Mouse (Mus musculus): ENCODE measurements around the gene Ccdc51. TPM values are rescaled to one million over a fixed set of nuclear protein-coding genes. Genes with fewer than 3 reads are reported as not detected.

Ccdc51 gene
- polyA plus RNA-seq, 1 experiment from 2014 or later = 11.2 TPM

DNA sequence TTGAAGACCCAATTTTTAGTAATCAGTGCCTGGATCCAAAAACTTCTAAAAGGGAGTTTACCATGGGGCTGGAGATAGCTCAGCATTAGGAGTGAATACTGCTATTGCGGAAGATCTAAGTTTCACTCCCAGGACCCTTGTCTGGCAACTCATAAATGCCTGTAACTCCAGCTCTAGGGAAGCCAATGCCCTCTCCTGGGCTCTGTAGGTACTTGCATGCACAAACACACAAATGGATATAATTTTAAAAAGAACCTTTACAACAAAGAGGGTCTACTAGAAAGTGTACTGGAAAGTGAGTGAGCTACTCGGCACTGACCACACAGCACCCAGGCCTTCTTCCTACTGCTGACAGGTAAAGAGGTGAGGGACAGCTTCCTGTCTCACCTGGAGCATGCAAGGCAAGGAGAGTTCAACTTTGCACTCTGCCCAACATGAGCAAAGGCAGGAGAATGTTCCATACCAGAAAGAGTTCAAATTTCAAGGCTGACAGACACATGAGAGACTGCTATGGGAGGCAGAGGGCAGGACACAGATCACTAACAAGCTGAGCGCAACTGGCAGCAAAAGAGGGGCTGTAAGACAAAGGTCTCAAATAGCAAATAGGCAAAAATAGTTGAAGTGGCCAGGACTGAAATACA, 14.1 kb upstream of the Ccdc51 start:
- Histone ChIP-seq H3K9me3 (ENCODE audit: control insufficient read depth, low read length) (no peaks in the 10 kb centered on the region), H3K9ac (ENCODE audit: low read length) (no peak overlapping the region), H3K4me2 (ENCODE audit: low read depth, low read length) (no peak overlapping the region), H3K4me3 (ENCODE audit: low read length) (no peak overlapping the region), H3K4me1 (replicated peaks; ENCODE audit: control insufficient read depth, insufficient read depth, low read length) (peaks cover 7% of the 10 kb centered on the region), H3K36me3 (ENCODE audit: control insufficient read depth, insufficient read depth, low read length) (peaks cover 63% of the 10 kb centered on the region), H3K27ac (ENCODE audit: low read length) (no peak overlapping the region), H3K27me3 (ENCODE audit: control insufficient read depth, insufficient read depth, low read depth, low read length) (no peaks in the 10 kb centered on the region)
- ATAC-seq (ENCODE audit: low read depth) = no peak
- 88% methylated on average over 3 of the region's 3 CpGs for WGBS

DNA sequence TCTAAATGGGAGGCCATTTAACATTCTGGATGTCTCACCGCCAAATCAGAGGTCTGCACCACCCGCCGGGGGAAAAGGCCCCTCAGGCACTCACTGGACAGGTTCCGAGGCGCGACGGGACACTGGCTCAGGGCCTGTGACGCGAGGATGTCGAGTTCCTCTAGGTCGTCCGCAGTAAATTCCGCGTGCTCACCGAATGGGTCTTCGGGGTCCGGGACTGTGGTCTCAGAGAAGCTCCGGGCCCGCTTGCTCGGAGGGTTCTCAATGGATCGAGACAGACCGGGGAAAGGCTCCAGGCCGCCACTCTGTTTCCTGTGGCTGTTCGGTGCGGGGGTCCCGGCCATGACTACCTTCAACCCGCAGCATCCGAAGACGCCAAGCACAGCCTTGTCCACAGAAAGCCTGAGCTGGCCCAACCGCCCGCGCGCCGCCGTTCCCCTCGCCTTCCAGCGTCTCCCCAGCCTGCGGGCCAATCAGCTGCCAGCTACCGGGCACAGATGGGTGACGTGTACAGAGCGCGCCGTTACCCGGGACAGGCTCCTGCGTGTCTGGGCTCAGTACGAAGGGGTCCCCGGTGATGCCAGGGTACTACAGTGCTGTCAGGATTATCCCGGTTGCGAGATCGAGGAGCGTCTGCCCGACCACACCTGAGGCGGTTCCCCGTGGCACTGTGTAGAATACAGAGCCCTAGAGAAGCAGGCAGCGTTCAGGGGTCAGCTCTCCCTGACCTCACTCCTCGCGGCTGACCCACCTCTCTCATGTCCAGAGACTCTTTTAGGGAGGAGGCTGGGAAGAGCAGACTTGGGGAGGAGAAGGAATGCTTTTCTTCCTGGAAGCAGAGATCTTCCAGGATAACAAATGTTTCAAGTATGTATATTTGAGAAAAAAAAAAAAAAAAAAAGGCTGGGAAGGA, 8.4 kb upstream of the Ccdc51 start, which contains the start of gene Atrip:
Gene Atrip (minus strand): TSS at position 464 of the 913 bp plus-strand sequence.
- peaks cover 22% of the 10 kb centered on the region for H3K36me3 ChIP-seq (ENCODE audit: control insufficient read depth, insufficient read depth, low read length)
- H3K27ac ChIP-seq (ENCODE audit: low read length) = peak within 1 kb of the TSS; percentile 70
- H3K4me2 ChIP-seq (ENCODE audit: low read depth, low read length) = peak within 1 kb of the TSS; percentile 92
- H3K9me3 ChIP-seq (ENCODE audit: control insufficient read depth, low read length) = no peaks in the 10 kb centered on the region
- WGBS = under 1% methylated on average over 57 of the region's 57 CpGs
- no peaks in the 10 kb centered on the region for H3K27me3 ChIP-seq (ENCODE audit: control insufficient read depth, insufficient read depth, low read depth, low read length)
- peak; percentile 99 for ATAC-seq (ENCODE audit: low read depth)
- peaks cover 15% of the 10 kb centered on the region for H3K4me1 ChIP-seq (replicated peaks; ENCODE audit: control insufficient read depth, insufficient read depth, low read length)
- H3K9ac ChIP-seq (ENCODE audit: low read length) = peak within 1 kb of the TSS; percentile 83
- H3K4me3 ChIP-seq (ENCODE audit: low read length) = peak within 1 kb of the TSS; percentile 75

- Histone ChIP-seq H3K27me3 (ENCODE audit: control insufficient read depth, insufficient read depth, low read depth, low read length) (no peaks in the 10 kb centered on the region), H3K36me3 (ENCODE audit: control insufficient read depth, insufficient read depth, low read length) (peaks cover 12% of the 10 kb centered on the region), H3K9ac (ENCODE audit: low read length) (no peak overlapping the region), H3K9me3 (ENCODE audit: control insufficient read depth, low read length) (no peaks in the 10 kb centered on the region), H3K4me2 (ENCODE audit: low read depth, low read length) (no peak overlapping the region), H3K4me3 (ENCODE audit: low read length) (no peak overlapping the region), H3K4me1 (replicated peaks; ENCODE audit: control insufficient read depth, insufficient read depth, low read length) (peaks cover 11% of the 10 kb centered on the region), H3K27ac (ENCODE audit: low read length) (no peak overlapping the region)
- ATAC-seq (ENCODE audit: low read depth) = no peak
- 89% methylated on average over 3 of the region's 3 CpGs for WGBS
Measured at GRCm38 (mm10) chr9:109080516-109080915, 1.8 kb upstream of the Ccdc51 start.

- H3K27ac ChIP-seq (ENCODE audit: low read length) = peak overlapping the region; percentile 73
- ATAC-seq (ENCODE audit: low read depth) = peak; percentile 14; the same call in 1 of the 2 replicates
Measured at GRCm38 (mm10) chr9:109081749-109082123, 557 bp upstream of the Ccdc51 start.

DNA sequence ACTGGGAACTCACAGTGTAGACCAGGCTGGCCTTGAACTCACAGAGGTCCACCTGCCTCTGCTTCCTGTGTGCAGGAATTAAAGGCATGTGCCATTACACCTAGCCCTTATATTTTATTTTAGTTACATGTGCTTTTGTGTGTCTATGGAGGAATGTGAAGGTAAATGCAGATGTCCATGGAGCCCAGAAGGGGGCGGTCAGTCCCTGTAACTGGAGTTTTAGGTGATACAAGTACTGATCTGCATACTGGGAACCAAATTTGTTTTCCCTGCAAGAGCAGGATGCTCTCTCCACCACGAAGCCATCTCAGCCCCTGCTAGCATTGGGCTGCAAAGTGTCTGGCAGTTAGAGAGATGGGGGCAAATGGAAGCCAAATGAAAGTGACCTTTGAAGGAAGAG, 2.6 kb downstream of the Ccdc51 start:
- 10% methylated on average over 2 of the region's 2 CpGs for WGBS
- no peak for ATAC-seq (ENCODE audit: low read depth)
- H3K4me2 ChIP-seq (ENCODE audit: low read depth, low read length) = no peak overlapping the region

More at GRCm38 (mm10) chr9:109081749-109082123, 557 bp upstream of the Ccdc51 start:
- Histone ChIP-seq H3K36me3 (ENCODE audit: control insufficient read depth, insufficient read depth, low read length) (peaks cover 12% of the 10 kb centered on the region), H3K9me3 (ENCODE audit: control insufficient read depth, low read length) (no peaks in the 10 kb centered on the region), H3K9ac (ENCODE audit: low read length) (peak overlapping the region; percentile 86), H3K4me3 (ENCODE audit: low read length) (peak overlapping the region; percentile 80), H3K27me3 (ENCODE audit: control insufficient read depth, insufficient read depth, low read depth, low read length) (no peaks in the 10 kb centered on the region), H3K4me1 (replicated peaks; ENCODE audit: control insufficient read depth, insufficient read depth, low read length) (peaks cover 11% of the 10 kb centered on the region), H3K4me2 (ENCODE audit: low read depth, low read length) (peak overlapping the region; percentile 80)
- WGBS = 4% methylated on average over 11 of the region's 11 CpGs

GRCm38 (mm10) chr9:109087987-109088386, 5.7 kb downstream of the Ccdc51 start:
- Histone ChIP-seq H3K27me3 (ENCODE audit: control insufficient read depth, insufficient read depth, low read depth, low read length) (no peaks in the 10 kb centered on the region), H3K9me3 (ENCODE audit: control insufficient read depth, low read length) (no peaks in the 10 kb centered on the region), H3K27ac (ENCODE audit: low read length) (no peak overlapping the region), H3K4me1 (replicated peaks; ENCODE audit: control insufficient read depth, insufficient read depth, low read length) (peaks cover 16% of the 10 kb centered on the region), H3K9ac (ENCODE audit: low read length) (peak overlapping the region; percentile 27), H3K4me3 (ENCODE audit: low read length) (no peak overlapping the region), H3K36me3 (ENCODE audit: control insufficient read depth, insufficient read depth, low read length) (peaks cover 6% of the 10 kb centered on the region), H3K4me2 (ENCODE audit: low read depth, low read length) (no peak overlapping the region)
- 7% methylated on average over 5 of the region's 5 CpGs for WGBS
- peak; percentile 32; the same call in 1 of the 2 replicates for ATAC-seq (ENCODE audit: low read depth)

More for the DNA sequence above, 2.6 kb downstream of the Ccdc51 start:
- Histone ChIP-seq H3K9me3 (ENCODE audit: control insufficient read depth, low read length) (no peaks in the 10 kb centered on the region), H3K4me1 (replicated peaks; ENCODE audit: control insufficient read depth, insufficient read depth, low read length) (peaks cover 20% of the 10 kb centered on the region), H3K4me3 (ENCODE audit: low read length) (no peak overlapping the region), H3K27ac (ENCODE audit: low read length) (no peak overlapping the region), H3K9ac (ENCODE audit: low read length) (no peak overlapping the region), H3K27me3 (ENCODE audit: control insufficient read depth, insufficient read depth, low read depth, low read length) (no peaks in the 10 kb centered on the region), H3K36me3 (ENCODE audit: control insufficient read depth, insufficient read depth, low read length) (0 out of 2 replicates have a peak, but pooled peaks cover 3% of the 10 kb centered on the region)

DNA sequence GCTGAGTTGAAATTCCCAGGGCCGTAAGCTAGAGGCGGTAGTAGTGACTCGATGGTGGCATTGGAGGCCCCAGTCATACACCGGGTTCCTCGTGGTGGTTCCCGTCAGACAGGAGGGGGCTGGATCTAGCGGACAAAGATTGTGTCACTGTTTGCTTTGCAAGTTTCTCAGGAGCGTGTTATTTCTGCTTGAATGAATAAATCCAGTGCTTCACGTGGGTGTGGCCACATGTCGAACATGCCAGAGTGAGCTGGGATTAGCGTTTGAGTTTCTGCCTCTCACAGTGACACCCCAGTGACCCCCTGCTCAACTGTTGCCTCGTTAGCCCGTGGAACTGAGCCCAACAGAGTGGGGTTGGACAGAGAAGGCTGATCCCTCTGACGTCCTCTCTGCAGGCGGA, 8.2 kb downstream of the Ccdc51 start:
- H3K36me3 ChIP-seq (ENCODE audit: control insufficient read depth, insufficient read depth, low read length) = peaks cover 6% of the 10 kb centered on the region
- H3K9me3 ChIP-seq (ENCODE audit: control insufficient read depth, low read length) = no peaks in the 10 kb centered on the region
- H3K4me3 ChIP-seq (ENCODE audit: low read length) = no peak overlapping the region
- H3K27ac ChIP-seq (ENCODE audit: low read length) = no peak overlapping the region
- no peak overlapping the region for H3K9ac ChIP-seq (ENCODE audit: low read length)
- no peak for ATAC-seq (ENCODE audit: low read depth)
- H3K27me3 ChIP-seq (ENCODE audit: control insufficient read depth, insufficient read depth, low read depth, low read length) = no peaks in the 10 kb centered on the region
- no peak overlapping the region for H3K4me2 ChIP-seq (ENCODE audit: low read depth, low read length)
- peaks cover 32% of the 10 kb centered on the region for H3K4me1 ChIP-seq (replicated peaks; ENCODE audit: control insufficient read depth, insufficient read depth, low read length)
- 52% methylated on average over 15 of the region's 15 CpGs for WGBS

- Histone ChIP-seq H3K9me3 (ENCODE audit: control insufficient read depth, low read length) (no peaks in the 10 kb centered on the region), H3K4me3 (ENCODE audit: low read length) (no peak overlapping the region), H3K27ac (ENCODE audit: low read length) (no peak overlapping the region), H3K36me3 (ENCODE audit: control insufficient read depth, insufficient read depth, low read length) (peaks cover 6% of the 10 kb centered on the region), H3K9ac (ENCODE audit: low read length) (no peak overlapping the region), H3K4me1 (replicated peaks; ENCODE audit: control insufficient read depth, insufficient read depth, low read length) (peaks cover 39% of the 10 kb centered on the region), H3K4me2 (ENCODE audit: low read depth, low read length) (no peak overlapping the region), H3K27me3 (ENCODE audit: control insufficient read depth, insufficient read depth, low read depth, low read length) (no peaks in the 10 kb centered on the region)
- no peak for ATAC-seq (ENCODE audit: low read depth)
- 84% methylated on average over 8 of the region's 8 CpGs for WGBS
Measured at GRCm38 (mm10) chr9:109091802-109092201, 9.5 kb downstream of the Ccdc51 start.

DNA sequence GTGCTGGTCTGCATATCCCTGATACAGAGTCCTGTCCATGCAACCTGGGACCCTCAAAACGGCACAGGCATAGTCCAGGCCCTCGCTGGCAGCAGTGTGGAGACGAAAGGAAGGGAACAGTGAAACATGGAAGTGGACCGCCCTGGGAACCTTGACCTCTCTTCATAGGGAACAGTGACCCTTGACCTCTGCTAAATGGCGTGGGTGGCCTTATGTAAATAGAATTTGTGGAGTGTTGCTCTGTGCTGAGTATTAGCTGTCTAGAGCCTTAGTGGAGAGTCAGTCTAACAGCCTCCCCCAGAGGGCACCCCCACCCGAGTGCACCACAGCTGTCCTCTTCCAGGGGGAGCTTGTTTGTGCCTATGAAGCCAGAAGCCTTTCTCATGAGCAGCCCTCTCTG, 10.5 kb downstream of the Ccdc51 start:
- no peak overlapping the region; the same call in 1 of the 2 replicates for H3K27ac ChIP-seq (ENCODE audit: low read length)
- H3K4me1 ChIP-seq (replicated peaks; ENCODE audit: control insufficient read depth, insufficient read depth, low read length) = peaks cover 45% of the 10 kb centered on the region

More for the DNA sequence above, 10.5 kb downstream of the Ccdc51 start:
- no peak overlapping the region for H3K4me2 ChIP-seq (ENCODE audit: low read depth, low read length)
- H3K9ac ChIP-seq (ENCODE audit: low read length) = no peak overlapping the region
- no peaks in the 10 kb centered on the region for H3K9me3 ChIP-seq (ENCODE audit: control insufficient read depth, low read length)
- no peaks in the 10 kb centered on the region for H3K27me3 ChIP-seq (ENCODE audit: control insufficient read depth, insufficient read depth, low read depth, low read length)
- ATAC-seq (ENCODE audit: low read depth) = no peak
- H3K4me3 ChIP-seq (ENCODE audit: low read length) = no peak overlapping the region
- peaks cover 6% of the 10 kb centered on the region for H3K36me3 ChIP-seq (ENCODE audit: control insufficient read depth, insufficient read depth, low read length)
- WGBS = 43% methylated on average over 6 of the region's 6 CpGs
